In genomic region chr3:81036554-81037311, GRCm38 (mm10) we compare ENCODE assay signal across 8 mouse cellular contexts. TPM values are rescaled to one million over a fixed set of nuclear protein-coding genes. Genes with fewer than 3 reads are reported as not detected.
DNase-seq lines count a peak whose midpoint lies in the region; ATAC-seq and TF ChIP-seq lines count a peak whose summit lies in the region.

No protein-coding gene starts in this region.

- peaks cover 15% of the 10 kb centered on the region for H3K4me1 ChIP-seq in forebrain, embryonic 14.5 days (ENCODE audit: control insufficient read depth, insufficient read depth, low read length)
- H3K4me1 ChIP-seq in lung, adult 2 months (ENCODE audit: control insufficient read depth, insufficient read depth, low read length): 0 out of 2 replicates have a peak, but pooled peaks cover 3% of the 10 kb centered on the region
- peaks cover 3% of the 10 kb centered on the region; the same call in 1 of the 2 replicates for H3K4me1 ChIP-seq in olfactory bulb, adult 2 months (ENCODE audit: control insufficient read depth, insufficient read depth, low read length)

- WGBS in forebrain, embryonic 14.5 days: under 1% methylated on average over 49 of the region's 68 CpGs
- 1% methylated on average over 66 of the region's 68 CpGs for WGBS in lung, adult 2 months
- under 1% methylated on average over 66 of the region's 68 CpGs for WGBS in olfactory bulb, adult 2 months

- H3K79me3 ChIP-seq in C2C12 (ENCODE audit: low read depth): peaks cover 41% of the 10 kb centered on the region

- H3K27me3 ChIP-seq in C2C12 (ENCODE audit: control insufficient read depth, insufficient read depth, insufficient read length): no peaks in the 10 kb centered on the region
- H3K27me3 ChIP-seq in forebrain, embryonic 14.5 days (replicated peaks; ENCODE audit: control insufficient read depth, insufficient read depth, low read length): no peaks in the 10 kb centered on the region

- H3K4me3 ChIP-seq in C2C12 (ENCODE audit: insufficient read depth, poor library complexity, severe bottlenecking): peak overlapping the region; percentile 77
- peak overlapping the region; percentile 82 for H3K4me3 ChIP-seq in forebrain, embryonic 14.5 days (ENCODE audit: low read depth, low read length)
- peak overlapping the region; percentile 57 for H3K4me3 ChIP-seq in lung, adult 2 months (replicated peaks; ENCODE audit: extremely low read depth, low read depth, low read length)
- peak overlapping the region; percentile 58 for H3K4me3 ChIP-seq in olfactory bulb, adult 2 months (ENCODE audit: insufficient read depth, low read depth, low read length)

- no peaks in the 10 kb centered on the region for H3K36me3 ChIP-seq in C2C12 (ENCODE audit: control insufficient read depth, insufficient read depth)
- H3K36me3 ChIP-seq in forebrain, embryonic 14.5 days (ENCODE audit: control insufficient read depth, insufficient read depth, low read length): no peaks in the 10 kb centered on the region

- H3K27ac ChIP-seq in forebrain, embryonic 14.5 days (ENCODE audit: low read depth, low read length): peak overlapping the region; percentile 87
- H3K27ac ChIP-seq in olfactory bulb, adult 2 months (ENCODE audit: insufficient read depth, low read depth, low read length): peak overlapping the region; percentile 68; the same call in 1 of the 2 replicates

- 0 out of 2 replicates have a peak, but pooled peaks have one; percentile 10 for TF ChIP-seq POLR2A in brain, embryonic 14.5 days (IDR thresholded peaks at IDR 0.05; ENCODE audit: borderline replicate concordance, extremely low read depth, insufficient read depth, insufficient read length, poor library complexity, severe bottlenecking)
- TF ChIP-seq POLR2A in lung, adult 2 months (IDR thresholded peaks at IDR 0.05; ENCODE audit: borderline replicate concordance, extremely low read depth, low read depth, low read length): no peak
- no peak for TF ChIP-seq POLR2A in olfactory bulb, adult 2 months (IDR thresholded peaks at IDR 0.05; ENCODE audit: insufficient read depth, low read depth, low read length)

- peak overlapping the region; percentile 74 for H3K9ac ChIP-seq in forebrain, embryonic 14.5 days (ENCODE audit: low read length)

- peaks cover 49% of the 10 kb centered on the region for H3K79me2 ChIP-seq in C2C12 (ENCODE audit: control insufficient read depth, insufficient read depth)

- no peaks in the 10 kb centered on the region for H3K9me3 ChIP-seq in forebrain, embryonic 14.5 days (replicated peaks; ENCODE audit: control insufficient read depth, low read length)

- H3ac ChIP-seq in C2C12 (ENCODE audit: control insufficient read depth, insufficient read length, low read depth): peak overlapping the region; percentile 80

- H3K4me2 ChIP-seq in forebrain, embryonic 14.5 days (ENCODE audit: low read length): peak overlapping the region; percentile 86

- DNase-seq in brain, embryonic 14.5 days (ENCODE audit: low read depth): peak; percentile 80
- DNase-seq in forebrain, embryonic 14.5 days (ENCODE audit: low spot score): peak; percentile 67
- peak; percentile 59 to 60 for DNase-seq in heart, postnatal 10 days
- DNase-seq in layer of hippocampus, adult 18-20 months (ENCODE audit: low spot score in 2 of 2): peak; percentile 19 to 56
- peak; percentile 55 for DNase-seq in lung, adult 2 months
- peak; percentile 54 for DNase-seq in thymus, postnatal 4 days

- TF ChIP-seq CTCF in C2C12 (IDR thresholded peaks at IDR 0.05; ENCODE audit: control insufficient read depth, insufficient read depth, insufficient read length): peak; percentile 0
- no peak for TF ChIP-seq CTCF in brain, embryonic 14.5 days (IDR thresholded peaks at IDR 0.05; ENCODE audit: borderline replicate concordance, extremely low read depth, insufficient read depth, insufficient read length)
- no peak for TF ChIP-seq CTCF in lung, adult 2 months (IDR thresholded peaks at IDR 0.05; ENCODE audit: insufficient read depth, low read length)
- 0 out of 2 replicates have a peak, but pooled peaks have one; percentile 4 for TF ChIP-seq CTCF in olfactory bulb, adult 2 months (IDR thresholded peaks at IDR 0.05; ENCODE audit: insufficient read depth, low read depth, low read length)

- peak; percentile 90 for ATAC-seq in forebrain, embryonic 14.5 days

- intact Hi-C loops in heart, postnatal 10 days (cut with DNase I): loop anchor here (2.0 to 10.0 kb wide), 3 partner anchors 79 to 952 kb away; no protein-coding TSS in a partner anchor

TF ChIP-seq in C2C12, 6 proteins besides CTCF, POLR2A, EP300 and RAD21:
- TF ChIP-seq MAX (IDR thresholded peaks at IDR 0.05) (no peak), USF1 (IDR thresholded peaks at IDR 0.05; ENCODE audit: low read depth) (no peak), FOSL1 (IDR thresholded peaks at IDR 0.05; ENCODE audit: insufficient read depth, low read length, poor library complexity, severe bottlenecking) (no peak), CEBPB (IDR thresholded peaks at IDR 0.05; ENCODE audit: low read depth) (no peak), MYOG (IDR thresholded peaks at IDR 0.05; ENCODE audit: control insufficient read depth, extremely low read depth, insufficient read length) (no peak), MYOD1 (IDR thresholded peaks at IDR 0.05; ENCODE audit: control insufficient read depth, insufficient read length, low read depth) (no peak)

RNA-seq across cellular contexts. Expression of gene Pdgfc, which starts 0.5 kb away (rescaled TPM):
- 13.3 TPM for polyA plus RNA-seq in C2C12 (2012; fragmentation: generic; extraction: Trizol)
- polyA plus RNA-seq in brain, embryonic 14.5 days (2012; rRNA removed): 5.0 and 6.2 TPM in 2 replicates
- 7.4 and 8.3 TPM in 2 replicates for polyA plus RNA-seq in forebrain, embryonic 14.5 days (2014; fragmentation: Nextera tagmentation; extraction: Ambion mirVana)
- 1 to 10 TPM; 2.5 TPM for total RNA-seq in heart, postnatal 10 days (2021)
- total RNA-seq in layer of hippocampus, adult 18-20 months (2021): 1 to 10 TPM; 5.0 to 5.6 TPM
- 1.00 and 1.3 TPM in 2 replicates for polyA plus RNA-seq in lung, adult 2 months (2012; rRNA removed)
- not detected in 2 replicates for polyA plus RNA-seq in olfactory bulb, adult 2 months (2012; ENCODE audit: insufficient read depth, insufficient read length, low replicate concordance, missing spikeins)

Comparison
In these comparisons a context has a peak if more than half of its experiments do, and no peak if none do; other contexts are left out.
1. Peak in every context shown above with its lines: DNase-seq, ATAC-seq, H3K4me3 ChIP-seq and H3K27ac ChIP-seq.
2. CTCF ChIP-seq: peak in C2C12 (single experiment) and olfactory bulb, adult 2 months (single experiment); none in brain, embryonic 14.5 days (single experiment) and lung, adult 2 months (single experiment).